Mouse (Mus musculus): ENCODE measurements around the gene Evi5l. TPM values are rescaled to one million over a fixed set of nuclear protein-coding genes. Genes with fewer than 3 reads are reported as not detected.
"Not testable (repeated sequence)": the region's sequence is repeated elsewhere in the genome, so short reads cannot be mapped to it uniquely, and the experiment has no call there.

Evi5l gene
- polyA plus RNA-seq, 1 experiment from 2014 or later, result 120 TPM

GRCm38 (mm10) chr8:4250306-4250970, 84.1 kb downstream of the Evi5l start:
- H3K36me3 ChIP-seq, result peaks cover 37% of the 10 kb centered on the region
- no peaks in the 10 kb centered on the region for H3K9me3 ChIP-seq
- H3K4me2 ChIP-seq, result no peak overlapping the region
- H3K27me3 ChIP-seq, result no peaks in the 10 kb centered on the region
- ATAC-seq (ENCODE audit: low FRiP score, low read depth), result no peak
- peaks cover 23% of the 10 kb centered on the region for H3K4me1 ChIP-seq (replicated peaks)
- no peak overlapping the region for H3K27ac ChIP-seq (replicated peaks)
- no peak overlapping the region for H3K9ac ChIP-seq
- no peak overlapping the region for H3K4me3 ChIP-seq
- 32% methylated on average over 26 of the region's 26 CpGs for WGBS

- H3K4me2 ChIP-seq, result peak overlapping the region; percentile 68
Observed at GRCm38 (mm10) chr8:4252116-4252760, 85.9 kb downstream of the Evi5l start.

DNA sequence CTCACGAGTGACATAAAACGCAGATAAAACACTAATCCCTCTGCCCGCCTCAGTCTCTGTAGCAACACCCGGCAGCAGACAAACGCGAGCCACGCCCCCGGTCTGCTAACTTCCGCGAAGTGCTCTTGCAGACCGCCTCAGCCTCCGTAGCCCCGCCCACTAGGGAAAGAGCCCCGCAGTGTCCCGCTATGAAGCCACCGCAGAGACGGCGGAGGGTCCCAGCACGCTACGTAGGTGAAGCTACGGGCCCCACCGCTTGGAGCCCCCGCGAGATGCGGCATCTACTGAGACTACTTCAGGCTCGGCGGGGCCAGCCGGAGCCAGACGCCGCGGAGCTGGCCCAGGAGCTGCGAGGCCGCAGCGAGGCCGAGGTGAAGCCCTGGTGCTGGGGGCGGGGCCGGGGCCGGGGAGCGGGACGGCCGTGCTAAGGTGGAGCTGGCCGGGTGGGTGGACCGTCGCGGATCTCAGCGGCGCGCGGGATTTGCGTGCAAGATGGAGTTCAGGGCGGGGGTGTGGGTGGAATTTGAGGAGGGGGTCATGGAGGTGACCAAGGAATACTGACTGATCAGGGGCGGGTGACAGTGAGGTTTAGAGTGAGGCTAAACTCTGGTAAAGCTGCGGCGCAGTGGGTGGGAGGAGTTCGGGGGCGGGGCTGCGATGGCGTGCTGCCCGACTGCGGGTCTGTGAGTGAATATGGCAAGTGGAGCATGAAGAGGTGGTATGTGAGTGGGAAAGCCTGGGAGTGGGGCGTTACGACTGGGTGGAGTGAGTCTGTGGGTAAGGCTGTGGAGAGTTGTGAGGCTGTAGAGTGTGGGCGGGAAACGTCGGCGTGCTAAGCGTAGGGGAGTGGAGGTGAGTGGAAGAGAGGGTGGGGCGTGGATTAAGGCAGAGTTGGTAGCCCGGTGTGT, 86.8 kb downstream of the Evi5l start, which contains the start of gene Snapc2:
Gene Snapc2 (plus strand): TSS at position 147 of the 908 bp plus-strand sequence.
- peak within 1 kb of the TSS; percentile 70 for H3K9ac ChIP-seq
- H3K9me3 ChIP-seq, result no peaks in the 10 kb centered on the region
- peak within 1 kb of the TSS; percentile 57 for H3K4me3 ChIP-seq
- ATAC-seq (ENCODE audit: low FRiP score, low read depth), result peak; percentile 85
- WGBS, result under 1% methylated on average over 69 of the region's 69 CpGs
- peaks cover 20% of the 10 kb centered on the region for H3K36me3 ChIP-seq
- peak within 1 kb of the TSS; percentile 68 for H3K4me2 ChIP-seq
- no peaks in the 10 kb centered on the region for H3K27me3 ChIP-seq
- H3K27ac ChIP-seq (replicated peaks), result peak within 1 kb of the TSS; percentile 92
- peaks cover 45% of the 10 kb centered on the region for H3K4me1 ChIP-seq (replicated peaks)

More at GRCm38 (mm10) chr8:4252116-4252760, 85.9 kb downstream of the Evi5l start:
- Histone ChIP-seq H3K27me3 (no peaks in the 10 kb centered on the region), H3K9ac (peak overlapping the region; percentile 70; the same call in 1 of the 2 replicates), H3K9me3 (no peaks in the 10 kb centered on the region), H3K36me3 (peaks cover 28% of the 10 kb centered on the region), H3K4me3 (peak overlapping the region; percentile 57), H3K4me1 (replicated peaks) (peaks cover 35% of the 10 kb centered on the region), H3K27ac (replicated peaks) (peak overlapping the region; percentile 92)
- 49% methylated on average over 8 of the region's 8 CpGs for WGBS
- ATAC-seq (ENCODE audit: low FRiP score, low read depth), result no peak

GRCm38 (mm10) chr8:4254001-4254400, 87.6 kb downstream of the Evi5l start:
- no peaks in the 10 kb centered on the region for H3K9me3 ChIP-seq
- H3K4me1 ChIP-seq (replicated peaks), result peaks cover 46% of the 10 kb centered on the region
- peak overlapping the region; percentile 92 for H3K27ac ChIP-seq (replicated peaks)
- H3K9ac ChIP-seq, result peak overlapping the region; percentile 7
- H3K4me3 ChIP-seq, result peak overlapping the region; percentile 57
- peaks cover 20% of the 10 kb centered on the region for H3K36me3 ChIP-seq
- 67% methylated on average over 6 of the region's 6 CpGs for WGBS
- H3K27me3 ChIP-seq, result no peaks in the 10 kb centered on the region
- ATAC-seq (ENCODE audit: low FRiP score, low read depth), result no peak
- H3K4me2 ChIP-seq, result peak overlapping the region; percentile 68

GRCm38 (mm10) chr8:4255471-4255870, 89.1 kb downstream of the Evi5l start:
- Histone ChIP-seq H3K4me1 (replicated peaks) (peaks cover 53% of the 10 kb centered on the region), H3K36me3 (peaks cover 29% of the 10 kb centered on the region)
- 92% methylated on average over 7 of the region's 7 CpGs for WGBS
- H3K9me3 ChIP-seq; H3K4me2 ChIP-seq; ATAC-seq (ENCODE audit: low FRiP score, low read depth); H3K9ac ChIP-seq; H3K27ac ChIP-seq (replicated peaks); H3K4me3 ChIP-seq; H3K27me3 ChIP-seq: not testable (repeated sequence)

GRCm38 (mm10) chr8:4256911-4257310, 90.5 kb downstream of the Evi5l start:
- Histone ChIP-seq H3K4me3 (peak overlapping the region; percentile 79), H3K4me2 (peak overlapping the region; percentile 74), H3K9ac (peak overlapping the region; percentile 80), H3K36me3 (peaks cover 37% of the 10 kb centered on the region), H3K27me3 (no peaks in the 10 kb centered on the region), H3K27ac (replicated peaks) (peak overlapping the region; percentile 95), H3K9me3 (no peaks in the 10 kb centered on the region), H3K4me1 (replicated peaks) (peaks cover 53% of the 10 kb centered on the region)
- WGBS, result 41% methylated on average over 4 of the region's 4 CpGs
- no peak for ATAC-seq (ENCODE audit: low FRiP score, low read depth)

GRCm38 (mm10) chr8:4257350-4257749, 91.0 kb downstream of the Evi5l start:
- no peak for ATAC-seq (ENCODE audit: low FRiP score, low read depth)
- H3K36me3 ChIP-seq, result peaks cover 41% of the 10 kb centered on the region
- H3K4me2 ChIP-seq, result peak overlapping the region; percentile 74
- 56% methylated on average over 4 of the region's 4 CpGs for WGBS
- peak overlapping the region; percentile 95 for H3K27ac ChIP-seq (replicated peaks)
- peaks cover 50% of the 10 kb centered on the region for H3K4me1 ChIP-seq (replicated peaks)
- peak overlapping the region; percentile 79 for H3K4me3 ChIP-seq
- no peaks in the 10 kb centered on the region for H3K9me3 ChIP-seq
- H3K27me3 ChIP-seq, result no peaks in the 10 kb centered on the region
- H3K9ac ChIP-seq, result peak overlapping the region; percentile 80

- WGBS, result 3% methylated on average over 35 of the region's 35 CpGs
- Histone ChIP-seq H3K9ac (peak overlapping the region; percentile 80), H3K4me2 (peak overlapping the region; percentile 74), H3K27me3 (no peaks in the 10 kb centered on the region), H3K4me3 (peak overlapping the region; percentile 79), H3K27ac (replicated peaks) (peak overlapping the region; percentile 95), H3K9me3 (no peaks in the 10 kb centered on the region), H3K4me1 (replicated peaks) (peaks cover 48% of the 10 kb centered on the region), H3K36me3 (peaks cover 43% of the 10 kb centered on the region)
- peak; percentile 54 for ATAC-seq (ENCODE audit: low FRiP score, low read depth)
Observed at GRCm38 (mm10) chr8:4258233-4258632, 91.9 kb downstream of the Evi5l start.

GRCm38 (mm10) chr8:4258678-4259077, 92.3 kb downstream of the Evi5l start:
- peak; percentile 75 for ATAC-seq (ENCODE audit: low FRiP score, low read depth)
- H3K9ac ChIP-seq, result peak overlapping the region; percentile 80
- H3K9me3 ChIP-seq, result no peaks in the 10 kb centered on the region
- H3K4me3 ChIP-seq, result peak overlapping the region; percentile 79
- peaks cover 47% of the 10 kb centered on the region for H3K36me3 ChIP-seq
- H3K27me3 ChIP-seq, result no peaks in the 10 kb centered on the region
- H3K4me2 ChIP-seq, result peak overlapping the region; percentile 74
- peaks cover 45% of the 10 kb centered on the region for H3K4me1 ChIP-seq (replicated peaks)
- H3K27ac ChIP-seq (replicated peaks), result peak overlapping the region; percentile 95
- under 1% methylated on average over 31 of the region's 32 CpGs for WGBS

GRCm38 (mm10) chr8:4259125-4259804, 92.9 kb downstream of the Evi5l start, which contains the start of gene Ctxn1:
TSS of gene Ctxn1 (minus strand) at chr8:4259274.
- peaks cover 52% of the 10 kb centered on the region for H3K36me3 ChIP-seq
- H3K9ac ChIP-seq, result peak within 1 kb of the TSS; percentile 80
- H3K4me2 ChIP-seq, result peak within 1 kb of the TSS; percentile 74
- peak within 1 kb of the TSS; percentile 79 for H3K4me3 ChIP-seq
- peaks cover 40% of the 10 kb centered on the region for H3K4me1 ChIP-seq (replicated peaks)
- H3K27me3 ChIP-seq, result no peaks in the 10 kb centered on the region
- peak; percentile 91 for ATAC-seq (ENCODE audit: low FRiP score, low read depth)
- no peaks in the 10 kb centered on the region for H3K9me3 ChIP-seq
- peak within 1 kb of the TSS; percentile 95 for H3K27ac ChIP-seq (replicated peaks)
- 6% methylated on average over 31 of the region's 33 CpGs for WGBS

GRCm38 (mm10) chr8:4259805-4260170, 93.4 kb downstream of the Evi5l start:
- WGBS, result 79% methylated on average over 4 of the region's 4 CpGs
- H3K9ac ChIP-seq, result peak overlapping the region; percentile 80; the same call in 1 of the 2 replicates

More at GRCm38 (mm10) chr8:4259805-4260170, 93.4 kb downstream of the Evi5l start:
- Histone ChIP-seq H3K4me3 (peak overlapping the region; percentile 79; the same call in 1 of the 2 replicates), H3K4me1 (replicated peaks) (peaks cover 35% of the 10 kb centered on the region), H3K9me3 (no peaks in the 10 kb centered on the region), H3K36me3 (peaks cover 53% of the 10 kb centered on the region), H3K27ac (replicated peaks) (peak overlapping the region; percentile 95), H3K27me3 (no peaks in the 10 kb centered on the region), H3K4me2 (peak overlapping the region; percentile 74; the same call in 1 of the 2 replicates)
- no peak for ATAC-seq (ENCODE audit: low FRiP score, low read depth)

All from hindbrain, embryonic 15.5 days (tissue).